Mouse (Mus musculus) heart, postnatal 0 days (tissue): ENCODE data around the gene Cdk17. TPM values are rescaled to one million over a fixed set of nuclear protein-coding genes. Genes with fewer than 3 reads are reported as not detected.

Experiments
- ATAC-seq: fragments of 200-750 bp; cut with Nextera tagmentation; 2 replicates; pipeline ENCODE4 v1.8.0; 2017; ENCODE audit warnings: low read depth, moderate number of reproducible peaks, moderate library complexity; ENCODE audit not compliant: insufficient read depth
- DNase-seq: peaks from one replicate; pipeline ENCODE4 v3.0.0-alpha.2; 2016; ENCODE audit warnings: low spot score
- H3K27ac ChIP-seq: fragments of 300-500 bp; sonication (generic); 2 replicates; pipeline ENCODE4 v1.5.1; 2014; ENCODE audit warnings: low read depth, mild to moderate bottlenecking
- H3K27me3 ChIP-seq: fragments of 300-500 bp; sonication (generic); 2 replicates; pipeline ENCODE4 v1.6.1; 2014; ENCODE audit warnings: low read length, mixed read lengths; ENCODE audit not compliant: control insufficient read depth, insufficient read depth
- H3K36me3 ChIP-seq: fragments of 300-500 bp; sonication (generic); replicated peaks from 2 replicates; pipeline ENCODE4 v1.6.1; 2014; ENCODE audit warnings: low read length, mixed read lengths; ENCODE audit not compliant: control insufficient read depth, insufficient read depth
- H3K4me1 ChIP-seq: fragments of 300-500 bp; sonication (generic); 2 replicates; pipeline ENCODE4 v1.6.1; 2014; ENCODE audit warnings: antibody characterized with exemption; ENCODE audit not compliant: control insufficient read depth, insufficient read depth
- H3K4me2 ChIP-seq: fragments of 300-500 bp; sonication (generic); 2 replicates; pipeline ENCODE4 v1.6.1; 2014; ENCODE audit warnings: low read depth, mild to moderate bottlenecking, low read length, moderate library complexity
- H3K4me3 ChIP-seq: fragments of 300-500 bp; sonication (generic); 2 replicates; pipeline ENCODE4 v1.5.1; 2014; ENCODE audit warnings: low read depth, low read length
- H3K9ac ChIP-seq: fragments of 300-500 bp; sonication (generic); replicated peaks from 2 replicates; pipeline ENCODE4 v1.6.1; 2014; ENCODE audit warnings: low read depth, low read length, mixed read lengths
- H3K9me3 ChIP-seq: fragments of 300-500 bp; sonication (generic); replicated peaks from 2 replicates; pipeline ENCODE4 v1.6.1; 2016; ENCODE audit warnings: low read length; ENCODE audit not compliant: control insufficient read depth
- CTCF ChIP-seq: IDR thresholded peaks from 2 replicates; pipeline ENCODE4 v1.5.1; 2016; ENCODE audit warnings: antibody characterized with exemption, control low read depth, low read depth
- EP300 ChIP-seq: IDR thresholded peaks from 2 replicates; pipeline ENCODE4 v1.6.1; 2016; ENCODE audit warnings: antibody characterized with exemption, low read depth
- WGBS: fragments of 180-500 bp; shearing (Covaris S2); extraction: QIAGEN DNeasy Blood & Tissue Kit; methylation state at CpG from one replicate; pipeline ENCODE4 v1.1.7; 2014; 5-methylcytosine and 5-hydroxymethylcytosine counted together
- polyA plus RNA-seq: library from polyadenylated mRNA; unstranded; fragments of >200 nt; fragmentation: Nextera tagmentation; extraction: Ambion mirVana; gene quantifications from 2 replicates; pipeline ENCODE4 v1.2.1, GENCODE M21; 2015
- total RNA-seq: library from RNA; depleted of rRNA; stranded (reverse); fragments of >200 nt; gene quantifications from 2 replicates; pipeline ENCODE4 v1.2.3, GENCODE M21; 2014; ENCODE audit warnings: low replicate concordance

The Cdk17 gene
- total and polyA plus RNA-seq, 2 experiments from 2014 or later, result 12.3 to 40.2 TPM

DNA sequence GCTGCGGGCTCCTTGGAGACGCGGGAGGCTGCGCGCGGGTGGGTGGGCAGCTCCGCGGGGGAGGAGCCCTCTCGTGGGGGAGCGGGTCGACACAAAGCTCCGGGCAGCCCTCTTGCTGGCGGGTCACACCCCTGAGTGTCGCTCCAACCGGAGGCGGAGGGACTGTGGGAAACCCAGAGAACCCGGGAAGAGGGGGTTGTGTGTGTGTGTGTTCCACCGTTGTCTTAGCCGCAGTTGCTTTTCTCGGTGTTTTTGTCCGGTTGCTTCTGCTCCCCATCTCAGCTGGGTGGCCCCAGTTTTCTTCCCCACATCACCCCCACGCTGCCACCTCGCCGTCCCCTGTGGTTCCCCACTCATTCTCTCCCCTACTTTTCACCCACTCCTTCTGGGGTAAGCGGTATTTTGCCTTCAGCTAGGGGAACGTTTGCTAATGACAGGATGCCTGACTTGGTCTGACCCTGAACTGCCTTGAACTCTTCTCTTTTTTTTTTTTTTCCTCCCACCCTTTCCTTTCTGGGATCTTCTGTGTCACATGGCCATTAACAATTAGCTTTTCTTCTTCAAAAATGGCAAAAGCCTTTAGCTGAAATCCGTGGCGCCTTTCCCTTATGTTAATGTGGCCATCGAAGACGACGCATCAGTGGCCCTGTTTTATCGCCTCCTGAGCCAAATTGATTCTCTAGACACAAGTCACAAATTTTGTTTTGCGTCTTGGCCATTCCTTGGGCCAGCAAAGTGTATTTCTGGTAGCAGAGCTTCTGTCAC, 1.0 kb downstream of the Cdk17 start:
- TF ChIP-seq EP300 (no peak), CTCF (no peak)
- Histone ChIP-seq H3K4me2 (peak overlapping the region; percentile 74), H3K27me3 (no peaks in the 10 kb centered on the region), H3K27ac (peak overlapping the region; percentile 100), H3K4me1 (peaks cover 22% of the 10 kb centered on the region), H3K4me3 (peak overlapping the region; percentile 99), H3K9me3 (no peaks in the 10 kb centered on the region), H3K9ac (peak overlapping the region; percentile 99), H3K36me3 (no peaks in the 10 kb centered on the region)
- DNase-seq, result peak; percentile 60
- peak; percentile 51 for ATAC-seq
- under 1% methylated on average over 32 of the region's 33 CpGs for whole genome bisulfite sequencing

DNA sequence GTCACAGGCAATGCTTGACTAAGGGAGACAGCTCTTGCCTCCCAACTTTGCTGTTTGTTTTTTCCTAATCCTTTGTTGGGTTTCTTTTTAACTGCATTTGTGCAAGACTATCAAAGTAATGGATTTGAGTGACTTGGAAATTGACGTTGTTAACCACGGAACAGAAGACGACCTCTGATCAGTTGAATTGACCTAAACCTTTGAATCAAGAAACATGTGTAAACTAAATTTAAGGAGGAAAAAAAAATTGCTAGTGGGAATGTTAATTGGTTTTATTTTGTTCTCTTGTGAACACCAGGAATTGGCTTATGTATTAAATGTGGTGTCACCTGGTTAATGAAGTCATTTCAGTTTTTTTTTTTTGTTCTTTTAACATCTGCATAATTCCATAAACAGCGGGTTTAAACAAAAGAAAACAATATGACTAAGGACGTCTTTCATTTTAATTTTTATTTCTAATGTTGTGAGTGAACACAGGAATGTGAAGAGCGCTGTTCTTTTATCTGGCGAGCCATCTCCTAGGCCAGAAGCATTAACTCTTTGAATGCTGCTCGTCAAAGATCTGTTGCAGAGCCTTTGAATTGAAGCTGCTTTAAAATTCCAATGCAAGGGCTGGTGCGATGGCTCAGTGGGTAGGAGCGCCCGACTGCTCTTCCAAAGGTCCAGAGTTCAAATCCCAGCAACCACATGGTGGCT, 1.7 kb downstream of the Cdk17 start:
- Histone ChIP-seq H3K4me2 (peak overlapping the region; percentile 74), H3K27ac (peak overlapping the region; percentile 100), H3K4me1 (peaks cover 22% of the 10 kb centered on the region), H3K27me3 (no peaks in the 10 kb centered on the region), H3K9ac (peak overlapping the region; percentile 99), H3K36me3 (no peaks in the 10 kb centered on the region), H3K9me3 (no peaks in the 10 kb centered on the region), H3K4me3 (peak overlapping the region; percentile 99)
- WGBS, result 26% methylated on average over 11 of the region's 11 CpGs
- DNase-seq (no peak), ATAC-seq (no peak)
- no peak for TF ChIP-seq EP300
- no peak for TF ChIP-seq CTCF

DNA sequence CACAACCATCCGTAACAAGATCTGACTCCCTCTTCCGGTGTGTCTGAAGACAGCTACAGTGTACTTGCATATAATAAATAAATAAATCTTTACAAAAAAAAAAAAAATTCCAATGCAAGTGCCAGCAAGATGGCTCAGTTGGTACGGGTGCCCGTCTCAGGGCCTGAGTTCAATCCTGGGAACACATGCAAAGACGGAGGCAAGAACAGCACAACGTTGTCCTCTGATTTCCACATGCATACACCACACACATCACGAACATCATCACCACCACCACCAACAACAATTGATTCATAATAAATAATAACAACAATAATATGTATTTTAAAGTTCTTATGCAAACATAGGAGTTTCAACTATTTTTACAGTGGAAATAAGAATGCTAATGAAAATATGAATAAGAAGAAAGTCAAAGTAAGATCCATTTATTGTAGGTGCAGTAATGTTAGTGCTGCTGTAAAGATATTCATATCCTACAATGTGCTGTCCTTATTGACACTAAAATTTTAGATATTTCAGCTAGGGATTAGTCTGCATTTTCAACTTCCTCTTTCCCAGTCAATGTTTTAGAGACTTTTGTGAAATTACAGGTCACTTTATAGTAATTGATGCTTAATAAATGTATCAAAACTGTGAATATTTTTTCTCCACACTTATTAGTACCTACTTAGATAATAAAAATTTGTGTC, 2.4 kb downstream of the Cdk17 start:
- Histone ChIP-seq H3K27me3 (no peaks in the 10 kb centered on the region), H3K4me2 (peak overlapping the region; percentile 74; the same call in 1 of the 2 replicates), H3K9me3 (no peaks in the 10 kb centered on the region), H3K27ac (no peak overlapping the region), H3K4me3 (peak overlapping the region; percentile 99; the same call in 1 of the 2 replicates), H3K4me1 (peaks cover 22% of the 10 kb centered on the region), H3K36me3 (no peaks in the 10 kb centered on the region), H3K9ac (no peak overlapping the region)
- DNase-seq (no peak), ATAC-seq (no peak)
- 59% methylated on average over 7 of the region's 7 CpGs for WGBS
- no peak for TF ChIP-seq EP300
- TF ChIP-seq CTCF, result no peak

DNA sequence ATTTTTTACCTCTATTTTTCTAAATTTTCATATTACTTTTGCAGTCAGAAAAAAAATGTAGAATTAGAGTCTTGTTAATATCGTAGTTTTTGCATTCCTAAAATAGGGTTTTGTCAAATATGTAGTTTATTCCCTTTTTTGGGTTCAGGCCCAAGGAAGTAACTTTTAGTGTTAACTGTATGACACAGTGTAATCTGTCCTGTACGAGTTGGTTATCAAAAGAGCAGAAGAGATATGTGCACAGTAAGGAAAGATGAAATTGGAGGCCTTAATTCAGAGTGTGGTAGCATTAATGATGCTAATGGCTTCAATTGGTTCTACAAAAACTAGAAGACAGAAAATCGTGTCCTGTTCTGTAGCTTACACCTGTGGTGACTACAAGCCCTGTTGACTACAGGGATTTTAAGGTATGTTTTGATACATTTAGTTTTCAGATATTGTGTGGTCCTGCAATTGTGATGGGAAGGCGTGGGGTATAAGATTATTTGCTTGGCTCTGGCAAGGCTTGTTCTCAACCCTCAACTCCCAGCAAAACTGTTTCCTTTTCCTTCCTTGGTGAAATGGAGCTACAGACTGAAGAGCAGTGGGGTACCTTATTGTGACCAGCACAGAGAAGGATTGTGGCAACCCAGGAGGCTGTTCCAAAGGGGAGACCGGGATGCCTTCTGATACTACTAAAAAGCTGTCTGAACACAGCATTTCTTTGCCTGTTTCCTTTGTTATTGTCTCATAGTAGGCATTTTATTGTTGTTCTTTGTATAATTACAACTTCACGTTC, 3.2 kb downstream of the Cdk17 start:
- Histone ChIP-seq H3K4me1 (peaks cover 22% of the 10 kb centered on the region), H3K27me3 (no peaks in the 10 kb centered on the region), H3K9me3 (no peaks in the 10 kb centered on the region), H3K9ac (no peak overlapping the region), H3K27ac (peak overlapping the region; percentile 48; the same call in 1 of the 2 replicates), H3K4me2 (no peak overlapping the region), H3K4me3 (no peak overlapping the region), H3K36me3 (no peaks in the 10 kb centered on the region)
- ATAC-seq (no peak), DNase-seq (no peak)
- 59% methylated on average over 6 of the region's 6 CpGs for WGBS
- TF ChIP-seq CTCF (no peak), EP300 (no peak)
